ENCODE assay signal across 8 mouse cellular contexts in genomic region chr19:5083961-5084833, GRCm38 (mm10). TPM values are rescaled to one million over a fixed set of nuclear protein-coding genes. Genes with fewer than 3 reads are reported as not detected.
DNase-seq lines count a peak whose midpoint lies in the region; ATAC-seq lines count a peak whose summit lies in the region.

No protein-coding gene starts in this region.

- H3K27ac ChIP-seq in liver, embryonic 12.5 days: no peak overlapping the region

- H3K9me3 ChIP-seq in liver, embryonic 12.5 days (replicated peaks): no peaks in the 10 kb centered on the region

- H3K4me3 ChIP-seq in liver, embryonic 12.5 days: peak overlapping the region; percentile 57; the same call in 1 of the 2 replicates

- peaks cover 81% of the 10 kb centered on the region for H3K27me3 ChIP-seq in liver, embryonic 12.5 days (replicated peaks)

- peak overlapping the region; percentile 81; the same call in 1 of the 2 replicates for H3K4me2 ChIP-seq in liver, embryonic 12.5 days

- 57% methylated on average over 3 of the region's 3 CpGs for WGBS in liver, embryonic 12.5 days (ENCODE audit: insufficient replicate concordance)

- peaks cover 27% of the 10 kb centered on the region for H3K4me1 ChIP-seq in liver, embryonic 12.5 days

- DNase-seq in cerebellum, adult 9-10 months: peak; percentile 73
- no peak for DNase-seq in cerebellum, postnatal 25 days
- peak; percentile 54 to 64 for DNase-seq in right cerebral cortex, postnatal 10 days (ENCODE audit: low spot score in 2 of 2)
- no peak for DNase-seq in right cerebral cortex, adult 18-20 months
- no peak for DNase-seq in adrenal gland, adult 2 months
- no peak for DNase-seq in cerebellum, postnatal 14 days

- H3K36me3 ChIP-seq in liver, embryonic 12.5 days: no peaks in the 10 kb centered on the region

- ATAC-seq in liver, embryonic 12.5 days: no peak
- ATAC-seq in monocyte, adult 5-6 weeks (replicated peaks; ENCODE audit: insufficient number of reproducible peaks, low FRiP score, low TSS enrichment, poor library complexity, severe bottlenecking): no peak

- no peak overlapping the region for H3K9ac ChIP-seq in liver, embryonic 12.5 days

RNA-seq across cellular contexts. Expression of gene Tmem151a, which starts 1.1 kb away (rescaled TPM):
- polyA plus RNA-seq in liver, embryonic 12.5 days (2016; fragmentation: Nextera tagmentation; extraction: Ambion mirVana): 1.0 and 1.5 TPM in 2 replicates
- 0.67 to 7.8 TPM (median 3.3 TPM) in 3 replicates for total RNA-seq in monocyte, adult 5-6 weeks (2017)
- total RNA-seq in adrenal gland, adult 2 months (2021): 1 to 10 TPM; 1.2 to 2.9 TPM
- polyA plus RNA-seq in adrenal gland, adult 2 months (2012; rRNA removed): 4.8 and 5.0 TPM in 2 replicates

RNA-seq across cellular contexts. Expression of gene Yif1a, which starts 4.1 kb away (rescaled TPM):
- polyA plus RNA-seq in liver, embryonic 12.5 days (2016; fragmentation: Nextera tagmentation; extraction: Ambion mirVana): 51.7 and 53.9 TPM in 2 replicates
- total RNA-seq in monocyte, adult 5-6 weeks (2017): 10.4 to 13.3 TPM (median 10.5 TPM) in 3 replicates
- 10 to 100 TPM; 69.5 to 82.3 TPM for total RNA-seq in adrenal gland, adult 2 months (2021)
- polyA plus RNA-seq in adrenal gland, adult 2 months (2012; rRNA removed): 135 and 147 TPM in 2 replicates

RNA-seq across cellular contexts. Expression of gene Cnih2, which starts 14.1 kb away (rescaled TPM):
- polyA plus RNA-seq in liver, embryonic 12.5 days (2016; fragmentation: Nextera tagmentation; extraction: Ambion mirVana): 3.5 and 3.8 TPM in 2 replicates
- total RNA-seq in monocyte, adult 5-6 weeks (2017): 0.32 TPM in 1 of 3 replicates, not detected in the others
- total RNA-seq in adrenal gland, adult 2 months (2021): 1 to 10 TPM; 1.2 to 2.4 TPM
- 7.1 and 13.2 TPM in 2 replicates for polyA plus RNA-seq in adrenal gland, adult 2 months (2012; rRNA removed)

RNA-seq across cellular contexts. Expression of gene Cd248, which starts 16.3 kb away (rescaled TPM):
- polyA plus RNA-seq in liver, embryonic 12.5 days (2016; fragmentation: Nextera tagmentation; extraction: Ambion mirVana): 7.7 and 9.5 TPM in 2 replicates
- total RNA-seq in monocyte, adult 5-6 weeks (2017): not detected in 3 replicates
- total RNA-seq in adrenal gland, adult 2 months (2021): 10 to 100 TPM; 10.4 to 19.8 TPM
- polyA plus RNA-seq in adrenal gland, adult 2 months (2012; rRNA removed): 23.4 and 24.1 TPM in 2 replicates

RNA-seq across cellular contexts. Expression of gene Rab1b, which starts 22.7 kb away (rescaled TPM):
- polyA plus RNA-seq in liver, embryonic 12.5 days (2016; fragmentation: Nextera tagmentation; extraction: Ambion mirVana): 118 and 126 TPM in 2 replicates
- 87.3 to 123 TPM (median 101 TPM) in 3 replicates for total RNA-seq in monocyte, adult 5-6 weeks (2017)
- 100 to 1,000 TPM; 166 to 194 TPM for total RNA-seq in adrenal gland, adult 2 months (2021)
- 335 and 337 TPM in 2 replicates for polyA plus RNA-seq in adrenal gland, adult 2 months (2012; rRNA removed)

Comparison
In these comparisons a context has a peak if more than half of its experiments do, and no peak if none do; other contexts are left out.
1. DNase-seq: peak in cerebellum, adult 9-10 months (single experiment) and right cerebral cortex, postnatal 10 days (2 of 2); none in cerebellum, postnatal 25 days (0 of 2), right cerebral cortex, adult 18-20 months (single experiment), adrenal gland, adult 2 months (single experiment) and cerebellum, postnatal 14 days (0 of 2).